Mouse (Mus musculus) C2C12 (cell line): ENCODE data around the gene Ttc7.

Source experiments
- CEBPB ChIP-seq: IDR thresholded peaks from one replicate; pipeline ENCODE4 v1.6.1; 2011; ENCODE audit warnings: low read depth, mild to moderate bottlenecking, control low read depth, moderate library complexity
- CTCF ChIP-seq: IDR thresholded peaks from one replicate; pipeline ENCODE4 v1.5.1; 2011; ENCODE audit not compliant: control insufficient read depth, insufficient read depth, insufficient read length
- FOSL1 ChIP-seq: IDR thresholded peaks from one replicate; pipeline ENCODE4 v1.8.0; 2011; ENCODE audit warnings: mild to moderate bottlenecking, low read length; ENCODE audit not compliant: poor library complexity, insufficient read depth, severe bottlenecking
- MAX ChIP-seq: IDR thresholded peaks from one replicate; pipeline ENCODE4 v1.6.1; 2011; ENCODE audit warnings: mild to moderate bottlenecking, control low read depth
- MYOD1 ChIP-seq: IDR thresholded peaks from one replicate; pipeline ENCODE4 v1.6.1; 2011; ENCODE audit warnings: low read depth; ENCODE audit not compliant: control insufficient read depth, insufficient read length
- MYOG ChIP-seq: IDR thresholded peaks from one replicate; pipeline ENCODE4 v1.6.1; 2011; ENCODE audit not compliant: control insufficient read depth, insufficient read length; ENCODE audit errors: extremely low read depth
- USF1 ChIP-seq: IDR thresholded peaks from one replicate; pipeline ENCODE4 v1.6.1; 2011; ENCODE audit warnings: low read depth, mild to moderate bottlenecking, control low read depth, moderate library complexity

- TF ChIP-seq CTCF: no peak
- TF ChIP-seq MYOD1: no peak
- TF ChIP-seq MYOG: no peak
- TF ChIP-seq USF1: no peak
- no peak for TF ChIP-seq MAX
- TF ChIP-seq FOSL1: no peak
- no peak for TF ChIP-seq CEBPB
These were observed 66.9 kb downstream of the Ttc7 start for GRCm38 (mm10) chr17:87349575-87349974.
